ENCODE assay signal across 9 mouse cellular contexts in genomic region chr2:75977752-75978368, GRCm38 (mm10). TPM values are rescaled to one million over a fixed set of nuclear protein-coding genes. Genes with fewer than 3 reads are reported as not detected.
DNase-seq lines count a peak whose midpoint lies in the region; ATAC-seq and TF ChIP-seq lines count a peak whose summit lies in the region.
"Not testable (repeated sequence)": the region's sequence is repeated elsewhere in the genome, so short reads cannot be mapped to it uniquely, and the experiment has no call there.
"Had no signal": no experiment of that assay in that cellular context is flagged by ENCODE, and none has a peak within 500 bp of the region (broad histone marks: within the 10 kb centered on the region; RNA-seq: fewer than 3 reads in every experiment).

Gene Ttc30a2, minus strand, starts transcription at chr2:75978170.

- not testable (repeated sequence) for TF ChIP-seq EP300 in CH12.LX (IDR thresholded peaks at IDR 0.05; ENCODE audit: low read length)

- H3K4me3 ChIP-seq in CH12.LX (replicated peaks in 1 of 3; ENCODE audit: low read depth in 2 of 3, low read length in 2 of 3, poor library complexity in 1 of 3); kidney, embryonic 15.5 days (replicated peaks); liver, embryonic 15.5 days (replicated peaks); midbrain, embryonic 14.5 days (replicated peaks; ENCODE audit: low read depth, low read length): not testable (repeated sequence)

- not testable (repeated sequence) for H3K4me1 ChIP-seq in CH12.LX (ENCODE audit: control insufficient read depth in 1 of 2, insufficient read depth in 2 of 2); kidney, embryonic 15.5 days; liver, embryonic 15.5 days (replicated peaks); midbrain, embryonic 14.5 days (ENCODE audit: control insufficient read depth, insufficient read depth, low read length)

- ATAC-seq in cerebellum, adult (ENCODE audit: insufficient number of reproducible peaks, low FRiP score, low TSS enrichment) = 0 out of 2 replicates have a peak, but pooled peaks have one; percentile 27
- ATAC-seq in hematopoietic stem cell, adult 5-6 weeks (replicated peaks in 1 of 2; ENCODE audit: insufficient read depth in 1 of 2, low FRiP score in 2 of 2, low TSS enrichment in 1 of 2, low read depth in 1 of 2, poor library complexity in 2 of 2, severe bottlenecking in 2 of 2) = peak; percentile 37 to 42
- 0 out of 2 replicates have a peak, but pooled peaks have one; percentile 35 for ATAC-seq in kidney, embryonic 15.5 days (replicated peaks; ENCODE audit: low FRiP score)
- peak; percentile 25; the same call in 1 of the 2 replicates for ATAC-seq in liver, embryonic 15.5 days (ENCODE audit: insufficient read depth)
- ATAC-seq in midbrain, embryonic 14.5 days (ENCODE audit: low FRiP score, low TSS enrichment) = not testable (repeated sequence)

- not testable (repeated sequence) for TF ChIP-seq POLR2A in CH12.LX (IDR thresholded peaks at IDR 0.05; ENCODE audit: low read depth, low read length)

- not testable (repeated sequence) for DNase-seq in CH12.LX (ENCODE audit: extremely low read depth)
- DNase-seq in heart, adult 11 months = peak; percentile 93
- peak; percentile 72 for DNase-seq in midbrain, embryonic 14.5 days
- DNase-seq in spleen, postnatal 36 days (ENCODE audit: low spot score in 2 of 2) = peak; percentile 16 to 31

- 32% methylated on average over 22 of the region's 24 CpGs for WGBS in kidney, embryonic 15.5 days
- WGBS in liver, embryonic 15.5 days (ENCODE audit: insufficient replicate concordance) = 33% methylated on average over 24 of the region's 24 CpGs
- WGBS in midbrain, embryonic 14.5 days = 26% methylated on average over 15 of the region's 24 CpGs

- in situ Hi-C loops in CH12.LX (cut with MboI; ENCODE audit: low pct_ligation_motif_present, low pct_unique_long_range_greater_than_20kb, low sequenced_read_pairs) = not testable (repeated sequence)

- dilution Hi-C loops in CH12.LX (cut with MboI; ENCODE audit: extremely low pct_ligation_motif_present, extremely low pct_unique_long_range_greater_than_20kb, low sequenced_read_pairs) = not testable (repeated sequence)

- H3K9me3 ChIP-seq in CH12.LX (replicated peaks; ENCODE audit: low read length); kidney, embryonic 15.5 days (replicated peaks); liver, embryonic 15.5 days (replicated peaks); midbrain, embryonic 14.5 days (ENCODE audit: control insufficient read depth, low read length): not testable (repeated sequence)

- TF ChIP-seq RAD21 in CH12.LX (IDR thresholded peaks at IDR 0.05; ENCODE audit: low read depth, low read length) = not testable (repeated sequence)

- H3K27ac ChIP-seq in CH12.LX (ENCODE audit: insufficient read depth, low read depth); kidney, embryonic 15.5 days; liver, embryonic 15.5 days (replicated peaks); midbrain, embryonic 14.5 days (replicated peaks; ENCODE audit: low read depth, low read length): not testable (repeated sequence)

- TF ChIP-seq CTCF in CH12.LX (conservative IDR thresholded peaks at IDR 0.05 in 1 of 2, IDR thresholded peaks at IDR 0.05 in 1 of 2; ENCODE audit: low read depth in 2 of 2, low read length in 2 of 2) = not testable (repeated sequence)

- H3K4me2 ChIP-seq in CH12.LX (ENCODE audit: insufficient read depth, low read depth, poor library complexity, severe bottlenecking); midbrain, embryonic 14.5 days (ENCODE audit: low read length): not testable (repeated sequence)
- H3K4me2 ChIP-seq in kidney, embryonic 15.5 days = peak within 1 kb of the TSS; percentile 14; the same call in 1 of the 2 replicates
- peak within 1 kb of the TSS; percentile 25; the same call in 1 of the 2 replicates for H3K4me2 ChIP-seq in liver, embryonic 15.5 days

- H3K9ac ChIP-seq in CH12.LX (ENCODE audit: insufficient read depth, low read depth); kidney, embryonic 15.5 days; liver, embryonic 15.5 days; midbrain, embryonic 14.5 days (replicated peaks; ENCODE audit: low read length): not testable (repeated sequence)

- H3K79me2 ChIP-seq in CH12.LX (replicated peaks; ENCODE audit: control insufficient read depth, extremely low read depth, insufficient read depth, poor library complexity, severe bottlenecking) = not testable (repeated sequence)

- not testable (repeated sequence) for H3K27me3 ChIP-seq in CH12.LX (replicated peaks); kidney, embryonic 15.5 days; liver, embryonic 15.5 days; midbrain, embryonic 14.5 days (ENCODE audit: control insufficient read depth, insufficient read depth, low read length)

- H3K36me3 ChIP-seq in CH12.LX (replicated peaks in 1 of 2; ENCODE audit: control insufficient read depth in 1 of 2, insufficient read depth in 1 of 2, low read length in 1 of 2); kidney, embryonic 15.5 days; liver, embryonic 15.5 days (replicated peaks); midbrain, embryonic 14.5 days (ENCODE audit: control insufficient read depth, insufficient read depth, low read length): not testable (repeated sequence)

TF ChIP-seq in CH12.LX, 34 proteins besides CTCF, POLR2A, EP300 and RAD21:
- peak; percentile 40; the same call in 1 of the 2 replicates for TF ChIP-seq ZNF384 (IDR thresholded peaks at IDR 0.05; ENCODE audit: low read depth, low read length)
TF ChIP-seq in CH12.LX: peak in this region for 1; not testable (repeated sequence) for 33.

RNA-seq across cellular contexts. Expression of gene Ttc30a2, which starts in this region (rescaled TPM):
- total RNA-seq in CH12.LX (2012; rRNA removed) (not detected in 2 replicates), CH12.LX (2014; rRNA removed) (not detected in 2 replicates)
- polyA plus RNA-seq in CH12.LX (2012; ENCODE audit: insufficient read length, low read depth) = not detected in 2 replicates
- 0.10 TPM in 1 of 2 replicates, not detected in the other for total RNA-seq in hematopoietic stem cell, adult 5-6 weeks (2017)
- 0.47 and 0.98 TPM in 2 replicates for polyA plus RNA-seq in kidney, embryonic 15.5 days (2015; fragmentation: Nextera tagmentation; extraction: Ambion mirVana)
- 0.16 TPM in 2 replicates for polyA plus RNA-seq in liver, embryonic 15.5 days (2015; fragmentation: Nextera tagmentation; extraction: Ambion mirVana)
- polyA plus RNA-seq in midbrain, embryonic 14.5 days (2014; fragmentation: Nextera tagmentation; extraction: Ambion mirVana) = 0.93 and 1.2 TPM in 2 replicates
- polyA plus RNA-seq: CD4-positive, CD25-positive, alpha-beta regulatory T cell, adult 4 months had no signal

Comparison
In these comparisons a context has a peak if more than half of its experiments do, and no peak if none do; other contexts are left out.
1. Peak in ATAC-seq in hematopoietic stem cell, adult 5-6 weeks; RNA of the gene not detected or under 1 TPM.
2. Peak in ATAC-seq and H3K4me2 ChIP-seq in kidney, embryonic 15.5 days; RNA of the gene not detected or under 1 TPM.
3. Peak in ATAC-seq and H3K4me2 ChIP-seq in liver, embryonic 15.5 days; RNA of the gene not detected or under 1 TPM.